Mouse (Mus musculus) heart, embryonic 13.5 days (tissue): ENCODE data around the gene Zfp3. TPM values are rescaled to one million over a fixed set of nuclear protein-coding genes. Genes with fewer than 3 reads are reported as not detected.
A peak's percentile ranks its signal among the peaks of the same experiment; 100 is the strongest.

ENCODE experiments used
- ATAC-seq: fragments of 200-750 bp; cut with Nextera tagmentation; 2 replicates; pipeline ENCODE4 v1.8.0; 2017; ENCODE audit warnings: moderate TSS enrichment; ENCODE audit not compliant: insufficient number of reproducible peaks, low FRiP score, low TSS enrichment; ENCODE audit errors: extremely low read depth
- H3K27ac ChIP-seq: fragments of 300-500 bp; sonication (generic); replicated peaks from 2 replicates; pipeline ENCODE4 v1.5.1; 2015; ENCODE audit warnings: moderate library complexity, mild to moderate bottlenecking, inconsistent platforms
- H3K27me3 ChIP-seq: fragments of 300-500 bp; sonication (generic); replicated peaks from 2 replicates; pipeline ENCODE4 v1.6.1; 2015; ENCODE audit warnings: mild to moderate bottlenecking, inconsistent platforms
- H3K36me3 ChIP-seq: fragments of 300-500 bp; sonication (generic); 2 replicates; pipeline ENCODE4 v1.6.1; 2015; ENCODE audit warnings: mild to moderate bottlenecking, inconsistent platforms
- H3K4me1 ChIP-seq: fragments of 300-500 bp; sonication (generic); 2 replicates; pipeline ENCODE4 v1.6.1; 2015; ENCODE audit warnings: inconsistent platforms
- H3K4me2 ChIP-seq: fragments of 300-500 bp; sonication (generic); 2 replicates; pipeline ENCODE4 v1.6.1; 2015; ENCODE audit warnings: inconsistent platforms, mild to moderate bottlenecking, moderate library complexity
- H3K4me3 ChIP-seq: fragments of 300-500 bp; sonication (generic); 2 replicates; pipeline ENCODE4 v1.5.1; 2015; ENCODE audit warnings: moderate library complexity, mild to moderate bottlenecking, inconsistent platforms
- H3K9ac ChIP-seq: fragments of 300-500 bp; sonication (generic); 2 replicates; pipeline ENCODE4 v1.6.1; 2015; ENCODE audit warnings: inconsistent platforms, mild to moderate bottlenecking, moderate library complexity
- H3K9me3 ChIP-seq: fragments of 300-500 bp; sonication (generic); 2 replicates; pipeline ENCODE4 v1.6.1; 2016; ENCODE audit warnings: inconsistent platforms
- WGBS: fragments of 180-500 bp; shearing (Covaris S2); methylation state at CpG from one replicate; pipeline ENCODE4 v1.1.7; 2015; ENCODE audit warnings: mixed read lengths; 5-methylcytosine and 5-hydroxymethylcytosine counted together
- polyA plus RNA-seq: library from polyadenylated mRNA; unstranded; fragments of >200 nt; fragmentation: Nextera tagmentation; extraction: Ambion mirVana; gene quantifications from 2 replicates; pipeline ENCODE4 v1.2.1, GENCODE M21; 2015

Gene Zfp3
- 8.3 and 9.5 TPM in 2 replicates for polyA plus RNA-seq

DNA sequence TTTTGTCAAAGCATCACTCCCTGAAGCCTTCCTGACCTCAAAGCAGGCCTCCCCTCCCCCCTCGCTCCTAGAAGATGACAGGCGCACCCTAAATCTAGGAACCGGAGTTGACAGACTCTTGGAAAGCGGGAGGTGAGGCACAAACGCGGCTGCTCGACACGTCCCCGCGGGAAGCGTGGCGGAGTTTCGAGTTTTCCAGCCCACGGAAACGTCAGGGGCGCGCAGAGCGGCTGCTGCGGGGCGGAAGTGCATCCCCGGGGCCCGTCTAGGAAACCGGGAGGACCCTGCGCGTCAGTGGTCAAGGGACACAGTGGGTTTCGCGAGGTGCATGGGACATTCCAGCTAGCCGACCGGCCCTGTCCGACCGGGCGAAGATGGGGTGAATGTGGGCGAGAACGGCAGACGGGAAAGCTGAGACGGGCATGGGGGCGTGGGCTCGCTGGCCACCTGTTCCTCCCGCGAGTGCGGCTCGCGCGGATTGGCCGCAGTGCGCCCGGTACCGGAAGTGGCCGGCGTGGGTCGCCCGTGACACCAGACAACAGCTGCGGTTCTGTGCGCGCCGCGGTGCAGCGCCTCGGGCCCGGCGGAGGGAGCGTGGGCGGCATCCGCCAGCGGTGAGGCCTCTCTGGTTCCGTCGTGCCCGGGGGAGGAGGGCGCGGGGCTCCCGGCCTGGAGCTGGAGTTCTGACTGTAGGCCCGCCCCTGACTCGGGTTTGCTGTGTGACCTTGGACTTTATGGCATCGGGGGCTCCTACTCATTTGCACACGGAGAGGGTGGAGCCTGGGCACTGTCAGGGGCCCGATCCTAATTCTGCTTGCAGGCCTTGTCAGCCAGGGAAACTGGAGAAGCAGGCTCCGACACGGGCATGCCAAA is at the start of gene Zfp3:
Gene Zfp3, plus strand, starts transcription at position 274 of the 873 bp plus-strand sequence.
- Histone ChIP-seq H3K27me3 (0 out of 2 replicates have a peak, but pooled peaks cover 3% of the 10 kb centered on the region), H3K9ac (peak within 1 kb of the TSS; percentile 90)

DNA sequence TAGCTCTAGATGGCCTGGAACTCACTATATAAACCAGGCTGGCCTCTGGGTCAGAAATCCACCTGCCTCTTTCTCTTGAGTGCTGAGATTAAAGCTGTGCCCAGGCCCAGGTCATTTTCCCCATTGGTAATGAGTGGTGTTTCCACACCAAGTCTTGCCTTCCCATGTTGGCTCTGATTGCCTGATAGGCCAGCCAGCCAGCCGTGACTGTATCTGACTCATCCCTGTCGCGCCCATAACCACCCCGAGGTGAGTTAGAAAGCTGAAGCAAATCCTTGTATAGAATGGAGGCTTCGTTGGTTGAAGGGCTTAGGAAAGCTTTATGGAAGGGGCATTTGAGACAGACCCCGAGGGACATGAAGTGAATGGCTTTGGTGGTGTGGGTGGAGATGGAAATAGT is 48.2 kb upstream of the Zfp3 start:
- no peak overlapping the region for H3K27ac ChIP-seq
- no peaks in the 10 kb centered on the region for H3K9me3 ChIP-seq
- no peak overlapping the region for H3K4me2 ChIP-seq
- H3K9ac ChIP-seq: no peak overlapping the region
- H3K4me1 ChIP-seq: peaks cover 6% of the 10 kb centered on the region; the same call in 1 of the 2 replicates
- ATAC-seq: no peak
- H3K4me3 ChIP-seq: no peak overlapping the region
- 81% methylated on average over 6 of the region's 6 CpGs for WGBS
- H3K27me3 ChIP-seq: no peaks in the 10 kb centered on the region
- peaks cover 91% of the 10 kb centered on the region for H3K36me3 ChIP-seq

More for the DNA sequence above, at the start of gene Zfp3:
- Histone ChIP-seq H3K4me1 (peaks cover 29% of the 10 kb centered on the region), H3K4me2 (peak within 1 kb of the TSS; percentile 81), H3K4me3 (peak within 1 kb of the TSS; percentile 74), H3K9me3 (no peaks in the 10 kb centered on the region), H3K27ac (peak within 1 kb of the TSS; percentile 86), H3K36me3 (peaks cover 14% of the 10 kb centered on the region)
- WGBS: under 1% methylated on average over 77 of the region's 78 CpGs
- ATAC-seq: peak; percentile 82

DNA sequence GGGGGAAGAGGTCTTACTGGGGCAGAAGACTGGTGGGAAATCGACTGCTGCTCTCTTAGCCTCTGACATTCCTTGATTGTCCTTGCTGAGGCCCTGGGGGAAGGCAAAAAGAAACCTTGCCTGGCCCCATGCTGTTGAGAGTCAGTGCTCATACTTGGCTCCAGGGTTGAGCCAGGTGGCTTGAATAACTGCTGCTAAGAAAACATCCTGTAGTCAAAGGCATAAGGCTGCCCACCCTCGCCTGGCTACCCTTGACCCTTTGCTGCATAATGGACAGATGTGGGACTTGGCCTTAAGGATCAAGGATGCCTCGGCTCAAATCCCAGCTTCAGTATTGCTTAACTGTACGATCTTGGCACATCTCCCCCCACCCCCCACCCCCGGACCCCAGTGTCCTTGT is 45.5 kb upstream of the Zfp3 start:
- Histone ChIP-seq H3K4me2 (no peak overlapping the region), H3K4me3 (no peak overlapping the region), H3K9me3 (no peaks in the 10 kb centered on the region), H3K27me3 (no peaks in the 10 kb centered on the region), H3K27ac (no peak overlapping the region), H3K9ac (no peak overlapping the region), H3K4me1 (no peaks in the 10 kb centered on the region), H3K36me3 (peaks cover 92% of the 10 kb centered on the region)
- no peak for ATAC-seq
- WGBS: 81% methylated on average over 5 of the region's 5 CpGs

DNA sequence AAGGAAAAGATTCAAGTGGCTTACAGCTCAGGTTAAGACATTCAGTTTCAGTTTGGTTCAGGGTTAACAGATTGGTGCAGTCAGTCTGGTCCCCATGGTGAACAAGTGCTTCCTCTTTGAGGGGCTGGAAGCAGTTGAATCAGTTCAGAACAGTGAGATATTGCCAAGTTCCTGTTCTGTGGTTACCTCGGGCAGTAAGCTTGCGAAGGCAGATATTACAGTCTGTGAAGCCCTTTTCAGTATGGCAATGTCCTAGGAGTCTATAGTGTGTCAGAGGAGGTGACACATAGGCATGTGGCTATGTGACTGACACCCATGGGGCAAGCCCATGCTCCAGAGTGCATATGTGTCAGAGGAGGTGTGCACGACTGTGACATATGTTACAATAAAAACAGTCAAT is 43.4 kb upstream of the Zfp3 start:
- 79% methylated on average over 3 of the region's 3 CpGs for WGBS

DNA sequence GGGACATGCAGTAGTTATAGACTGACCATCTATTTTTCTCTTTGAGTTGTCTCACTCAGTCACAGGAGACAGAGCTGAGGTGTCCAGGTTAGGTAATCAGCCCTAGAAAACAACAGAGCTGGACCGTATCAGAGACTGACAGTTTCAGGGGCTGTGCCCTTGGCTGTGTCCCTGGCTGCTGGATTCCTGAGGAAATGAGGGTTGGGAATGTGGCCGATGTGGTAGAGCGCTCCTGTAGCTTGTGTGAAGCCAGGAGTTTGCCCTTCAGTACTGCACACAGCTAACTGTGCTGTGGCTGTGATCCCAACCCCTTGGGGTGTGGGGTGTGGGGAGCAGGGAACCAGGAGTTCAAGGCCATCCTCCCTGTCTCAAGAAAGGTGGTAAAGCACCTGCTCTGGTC is 42.9 kb upstream of the Zfp3 start:
- no peak for ATAC-seq

More for the DNA sequence above, 43.4 kb upstream of the Zfp3 start:
- H3K27ac ChIP-seq: 0 out of 2 replicates have a peak overlapping the region, but pooled peaks have one; percentile 20
- H3K36me3 ChIP-seq: peaks cover 100% of the 10 kb centered on the region
- H3K4me3 ChIP-seq: no peak overlapping the region
- no peaks in the 10 kb centered on the region for H3K9me3 ChIP-seq
- no peaks in the 10 kb centered on the region for H3K4me1 ChIP-seq
- ATAC-seq: no peak
- no peak overlapping the region for H3K4me2 ChIP-seq
- H3K27me3 ChIP-seq: no peaks in the 10 kb centered on the region
- no peak overlapping the region for H3K9ac ChIP-seq

DNA sequence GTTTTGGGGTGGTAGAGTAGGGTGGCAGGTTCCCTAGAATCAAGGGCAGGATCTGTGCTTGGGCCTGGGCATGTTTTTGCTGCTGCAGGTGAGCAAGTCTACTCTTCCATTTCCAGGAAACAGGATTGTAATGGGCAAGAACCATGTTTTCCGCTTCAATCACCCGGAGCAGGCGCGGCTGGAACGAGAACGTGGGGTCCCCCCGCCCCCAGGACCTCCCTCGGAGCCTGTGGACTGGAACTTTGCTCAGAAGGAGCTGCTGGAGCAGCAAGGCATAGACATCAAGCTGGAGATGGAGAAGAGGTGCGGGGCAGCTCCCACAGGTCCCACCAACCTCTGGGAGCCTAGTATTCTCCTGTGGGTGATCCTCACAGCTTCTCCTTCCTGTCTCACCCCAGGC is 39.3 kb upstream of the Zfp3 start:
- H3K9ac ChIP-seq: no peak overlapping the region
- H3K27ac ChIP-seq: no peak overlapping the region
- H3K9me3 ChIP-seq: no peaks in the 10 kb centered on the region
- 87% methylated on average over 9 of the region's 9 CpGs for WGBS
- H3K27me3 ChIP-seq: no peaks in the 10 kb centered on the region
- H3K4me1 ChIP-seq: no peaks in the 10 kb centered on the region
- H3K36me3 ChIP-seq: peaks cover 97% of the 10 kb centered on the region
- ATAC-seq: no peak
- H3K4me2 ChIP-seq: no peak overlapping the region
- H3K4me3 ChIP-seq: no peak overlapping the region

More for the DNA sequence above, 42.9 kb upstream of the Zfp3 start:
- no peaks in the 10 kb centered on the region for H3K27me3 ChIP-seq
- H3K9ac ChIP-seq: no peak overlapping the region
- H3K36me3 ChIP-seq: peaks cover 100% of the 10 kb centered on the region
- H3K4me1 ChIP-seq: no peaks in the 10 kb centered on the region
- no peak overlapping the region for H3K27ac ChIP-seq
- H3K4me3 ChIP-seq: no peak overlapping the region
- H3K4me2 ChIP-seq: no peak overlapping the region
- H3K9me3 ChIP-seq: no peaks in the 10 kb centered on the region
- WGBS: 80% methylated on average over 3 of the region's 3 CpGs

DNA sequence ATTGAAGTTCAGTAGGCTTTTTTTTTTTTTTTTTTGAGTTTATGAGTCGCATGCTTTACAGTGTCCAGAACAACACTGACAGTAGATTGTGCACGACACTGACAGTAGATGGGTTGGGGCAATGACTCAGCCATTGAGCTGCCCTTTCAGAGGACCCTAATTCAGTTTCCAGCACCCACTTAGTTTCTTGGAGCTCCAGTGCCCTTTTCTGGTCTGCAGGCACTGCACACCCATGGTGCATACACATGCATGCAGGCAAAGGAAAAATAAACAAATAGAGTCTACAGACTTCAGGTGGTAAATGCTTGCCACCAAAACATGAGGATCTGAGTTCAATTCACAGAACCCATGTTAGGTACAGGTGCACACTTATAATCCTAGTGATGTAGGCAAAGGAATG is 37.4 kb upstream of the Zfp3 start:
- no peak for ATAC-seq
- Histone ChIP-seq H3K27ac (no peak overlapping the region), H3K27me3 (no peaks in the 10 kb centered on the region), H3K4me2 (no peak overlapping the region), H3K9ac (no peak overlapping the region), H3K9me3 (no peaks in the 10 kb centered on the region), H3K36me3 (peaks cover 84% of the 10 kb centered on the region), H3K4me3 (no peak overlapping the region), H3K4me1 (no peaks in the 10 kb centered on the region)
- 83% methylated on average over 2 of the region's 2 CpGs for WGBS

DNA sequence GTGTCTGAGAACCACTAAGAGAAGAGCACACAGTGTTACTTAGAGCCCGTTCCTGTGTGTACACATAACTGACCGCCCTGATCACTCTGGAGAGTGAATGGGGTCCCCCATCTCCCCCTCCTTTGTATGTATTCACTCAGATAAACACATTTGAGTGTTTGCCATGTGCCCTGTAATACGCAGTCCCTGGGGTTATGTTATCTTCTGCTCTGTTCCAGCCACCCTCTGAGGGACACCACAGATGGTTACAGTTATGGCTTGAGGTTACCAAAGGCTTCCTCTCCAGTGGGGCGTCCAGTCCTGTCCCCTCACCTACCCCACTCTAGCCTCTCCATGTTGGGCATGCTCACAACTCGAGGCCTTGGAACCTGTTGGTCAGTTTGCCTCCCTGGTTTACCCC is 36.6 kb upstream of the Zfp3 start:
- no peak overlapping the region for H3K27ac ChIP-seq
- no peaks in the 10 kb centered on the region for H3K4me1 ChIP-seq
- no peak overlapping the region for H3K9ac ChIP-seq
- no peak for ATAC-seq
- peaks cover 76% of the 10 kb centered on the region for H3K36me3 ChIP-seq
- WGBS: 77% methylated on average over 5 of the region's 5 CpGs
- no peak overlapping the region for H3K4me2 ChIP-seq
- no peaks in the 10 kb centered on the region for H3K9me3 ChIP-seq
- no peak overlapping the region for H3K4me3 ChIP-seq
- no peaks in the 10 kb centered on the region for H3K27me3 ChIP-seq

DNA sequence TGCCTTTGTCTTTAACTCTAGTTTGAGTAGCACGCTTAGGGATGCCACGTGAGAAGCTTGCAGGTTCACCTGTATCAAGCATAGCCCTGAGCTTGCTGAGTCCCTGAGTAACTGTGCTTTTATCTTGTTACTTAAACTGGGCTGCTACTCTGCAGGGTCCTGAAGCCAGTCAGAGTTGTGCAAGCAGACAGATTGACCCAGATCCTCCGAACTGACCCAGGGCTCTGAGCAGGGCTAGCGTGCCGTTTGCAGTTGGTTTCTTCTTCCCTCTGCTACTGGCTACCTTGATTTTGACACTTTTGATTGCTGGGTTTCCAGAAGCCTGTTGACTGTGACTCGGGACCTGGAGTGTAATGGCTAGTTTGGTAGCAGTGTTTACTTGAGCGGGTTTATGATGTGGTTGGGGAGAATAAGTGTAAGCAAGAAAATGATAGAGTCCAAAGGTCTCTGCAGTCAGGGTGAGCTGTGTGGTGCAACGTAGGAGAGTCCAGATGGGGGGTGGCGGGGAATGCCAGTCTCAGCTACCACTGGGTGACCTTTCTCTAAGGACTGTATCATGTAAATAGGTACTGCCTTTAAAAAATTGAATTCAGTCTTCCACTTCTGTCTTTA is 33.5 kb upstream of the Zfp3 start:
- Histone ChIP-seq H3K4me3 (no peak overlapping the region), H3K4me1 (peaks cover 5% of the 10 kb centered on the region; the same call in 1 of the 2 replicates), H3K9ac (no peak overlapping the region), H3K9me3 (no peaks in the 10 kb centered on the region), H3K27ac (no peak overlapping the region), H3K36me3 (peaks cover 45% of the 10 kb centered on the region), H3K4me2 (no peak overlapping the region), H3K27me3 (no peaks in the 10 kb centered on the region)
- WGBS: 76% methylated on average over 9 of the region's 9 CpGs
- ATAC-seq: no peak

DNA sequence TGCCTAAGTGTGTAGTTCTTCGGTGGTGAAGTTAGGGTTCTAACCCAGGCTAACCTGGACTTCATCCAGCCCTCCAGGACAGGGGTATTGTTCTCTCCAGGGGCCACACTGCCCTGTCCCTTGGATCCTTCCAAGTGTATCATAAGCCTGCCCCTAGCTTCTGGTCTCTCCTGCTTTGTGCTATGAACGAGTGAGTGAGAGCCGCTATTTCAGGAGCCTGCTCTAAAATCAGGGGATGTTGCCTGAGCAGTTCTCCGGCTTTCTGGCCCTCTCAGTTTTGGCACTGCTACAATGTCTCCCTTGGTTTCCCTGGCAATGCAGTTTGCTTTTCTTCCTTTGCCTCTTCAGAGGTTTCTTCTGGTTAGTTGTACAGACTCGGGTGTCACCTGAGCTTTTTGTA is 32.8 kb upstream of the Zfp3 start:
- no peak overlapping the region for H3K9ac ChIP-seq
- WGBS: 48% methylated on average over 5 of the region's 5 CpGs
- no peaks in the 10 kb centered on the region for H3K9me3 ChIP-seq
- no peak overlapping the region for H3K27ac ChIP-seq
- H3K27me3 ChIP-seq: no peaks in the 10 kb centered on the region
- H3K36me3 ChIP-seq: peaks cover 38% of the 10 kb centered on the region
- no peak overlapping the region for H3K4me2 ChIP-seq
- H3K4me3 ChIP-seq: no peak overlapping the region
- ATAC-seq: no peak
- H3K4me1 ChIP-seq: peaks cover 5% of the 10 kb centered on the region; the same call in 1 of the 2 replicates

DNA sequence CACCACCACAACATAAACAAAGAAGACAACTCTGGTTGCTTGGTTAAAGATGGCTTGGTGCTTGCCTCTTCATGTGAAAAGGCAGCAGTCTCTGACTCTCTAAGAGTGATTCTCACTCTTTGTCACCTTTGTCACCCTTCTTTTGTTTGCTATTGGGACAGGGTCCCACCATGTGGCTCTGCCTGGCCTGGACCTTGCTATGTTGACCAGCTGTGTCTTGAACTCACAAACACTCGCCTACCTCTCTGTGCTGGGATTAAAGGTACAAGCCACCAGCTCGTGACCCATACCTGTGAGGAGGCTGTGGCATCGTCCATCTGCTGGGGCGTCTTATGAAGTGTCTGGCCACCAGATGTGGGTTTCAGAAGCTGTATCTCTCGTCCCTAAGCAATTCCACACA is 30.8 kb upstream of the Zfp3 start:
- Histone ChIP-seq H3K4me1 (peaks cover 5% of the 10 kb centered on the region; the same call in 1 of the 2 replicates), H3K27me3 (no peaks in the 10 kb centered on the region), H3K4me3 (no peak overlapping the region), H3K36me3 (peaks cover 17% of the 10 kb centered on the region), H3K9me3 (no peaks in the 10 kb centered on the region), H3K4me2 (no peak overlapping the region), H3K27ac (no peak overlapping the region), H3K9ac (no peak overlapping the region)
- 53% methylated on average over 5 of the region's 5 CpGs for WGBS
- no peak for ATAC-seq
